Mouse (Mus musculus): Measurements from ENCODE around the gene Smim12.

- TF ChIP-seq CTCF (IDR thresholded peaks at IDR 0.05; ENCODE audit: control insufficient read depth, insufficient read depth, insufficient replicate concordance, low read depth, low read length) (no peak), POLR2A (IDR thresholded peaks at IDR 0.05; ENCODE audit: control insufficient read depth, low read depth, low read length) (no peak)
Measured at GRCm38 (mm10) chr4:127233416-127234125, 10.0 kb upstream of the Smim12 start.
